Mouse (Mus musculus) G1E (cell line): ENCODE results near the gene Apbb1ip.

Experiments used
- CTCF ChIP-seq: IDR thresholded peaks from 2 replicates; pipeline ENCODE4 v1.5.1; 2012; ENCODE audit warnings: low read depth, low read length, inconsistent platforms, mixed read lengths
- GATA1 ChIP-seq: IDR thresholded peaks from 2 replicates; pipeline ENCODE4 v1.6.1; 2012; ENCODE audit warnings: borderline replicate concordance, low read length, inconsistent platforms, mixed read lengths
- POLR2AphosphoS5 ChIP-seq: IDR thresholded peaks from 2 replicates; pipeline ENCODE4 v1.6.1; 2012; ENCODE audit warnings: low read depth, low read length, inconsistent platforms; ENCODE audit not compliant: insufficient replicate concordance

- TF ChIP-seq CTCF (no peak), GATA1 (no peak), POLR2AphosphoS5 (no peak)
These were observed 21.4 kb upstream of the Apbb1ip start for GRCm38 (mm10) chr2:22752492-22752891.
